Mouse (Mus musculus) retina, postnatal 7 days (tissue): Measurements from ENCODE around the gene Vmn1r51.
"Not testable (repeated sequence)": the region's sequence is repeated elsewhere in the genome, so short reads cannot be mapped to it uniquely, and the experiment has no call there.

Experiments used
- DNase-seq: peaks from one replicate; pipeline ENCODE4 v3.0.0-alpha.2; 2012; ENCODE audit warnings: low read depth, low spot score

The Vmn1r51 gene

GRCm38 (mm10) chr6:90122296-90122695 lies at the start of gene Vmn1r51:
TSS of gene Vmn1r51 (plus strand) at chr6:90122596.
- not testable (repeated sequence) for DNase-seq

- no peak for DNase-seq
Measured at GRCm38 (mm10) chr6:90078406-90078805, 44.0 kb upstream of the Vmn1r51 start, which contains the start of gene Vmn1r49. TSS of gene Vmn1r49 (minus strand) at chr6:90078506.

- no peak for DNase-seq
Measured at GRCm38 (mm10) chr6:90100566-90100965, 21.8 kb upstream of the Vmn1r51 start.

- DNase-seq: no peak
Measured at GRCm38 (mm10) chr6:90101130-90101529, 21.3 kb upstream of the Vmn1r51 start, which contains the start of gene Vmn1r50. TSS of gene Vmn1r50 (plus strand) at chr6:90101430.

- no peak for DNase-seq
Measured at GRCm38 (mm10) chr6:90160139-90160538, 37.7 kb downstream of the Vmn1r51 start.

- no peak for DNase-seq
Measured at GRCm38 (mm10) chr6:90174508-90174907, 52.1 kb downstream of the Vmn1r51 start, which contains the start of gene Vmn1r52. TSS of gene Vmn1r52 (plus strand) at chr6:90174808.
